Mouse (Mus musculus): ENCODE measurements at regions not wholly inside any gene's neighbourhood (a gene's known extent, or its start where the extent isn't known, plus 50 kb on each side); places are given as distances from the start of the nearest gene placed in this dataset.

- TF ChIP-seq CTCF (IDR thresholded peaks at IDR 0.05; ENCODE audit: borderline replicate concordance, insufficient read depth, low read depth, low read length) (peak; percentile 92), POLR2A (IDR thresholded peaks at IDR 0.05; ENCODE audit: borderline replicate concordance, insufficient read depth, low read length) (no peak)
Measured at GRCm38 (mm10) chr14:102510387-102510786, 472.1 kb downstream of the Kctd12 start.

All from cerebellum, adult 2 months (tissue).